Mouse (Mus musculus): ENCODE measurements around the gene Sept1.

The Sept1 gene

GRCm38 (mm10) chr7:127220440-127220839 is 12.5 kb downstream of the Sept1 start:
- in situ Hi-C loops (cut with MboI, MseI), result no loop called here

DNA sequence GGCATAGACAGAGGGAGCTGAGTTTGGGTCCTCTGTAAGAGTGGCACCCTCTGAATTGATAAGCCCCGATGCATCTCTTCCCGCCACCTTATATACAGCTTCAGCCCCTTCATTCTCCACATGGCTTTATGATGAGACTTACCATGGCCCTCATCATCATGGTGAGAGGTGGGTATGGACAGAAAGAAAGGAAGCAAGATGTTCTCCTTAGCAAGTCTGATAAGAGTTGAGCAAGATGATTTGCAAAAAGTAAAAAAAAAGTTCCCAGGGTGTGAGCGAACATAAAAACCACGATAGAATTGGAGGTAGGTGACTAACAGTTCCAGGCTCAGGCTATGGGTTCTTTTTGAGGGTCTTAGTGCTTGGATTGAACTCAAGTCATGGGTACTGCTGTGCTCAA is 14.3 kb downstream of the Sept1 start:
- in situ Hi-C loops (cut with MboI, MseI), result loop anchor here in 1 of 2 experiments (10.0 kb wide), 3 partner anchors 424 to 1734 kb away; partner anchors contain the start of genes Atxn2l, Fam57b and Ppp4c

GRCm38 (mm10) chr7:127217901-127218642 is 14.9 kb downstream of the Sept1 start:
- in situ Hi-C loops (cut with MboI, MseI), result loop anchor here in 1 of 2 experiments (10.0 kb wide), 3 partner anchors 423 to 1733 kb away; partner anchors contain the start of genes Atxn2l, Fam57b and Ppp4c

- in situ Hi-C loops (cut with MboI, MseI), result loop anchor here in 1 of 2 experiments (10.0 kb wide), 3 partner anchors 423 to 1733 kb away; partner anchors contain the start of genes Atxn2l, Fam57b and Ppp4c
Measured at GRCm38 (mm10) chr7:127217475-127217874, 15.5 kb downstream of the Sept1 start.

DNA sequence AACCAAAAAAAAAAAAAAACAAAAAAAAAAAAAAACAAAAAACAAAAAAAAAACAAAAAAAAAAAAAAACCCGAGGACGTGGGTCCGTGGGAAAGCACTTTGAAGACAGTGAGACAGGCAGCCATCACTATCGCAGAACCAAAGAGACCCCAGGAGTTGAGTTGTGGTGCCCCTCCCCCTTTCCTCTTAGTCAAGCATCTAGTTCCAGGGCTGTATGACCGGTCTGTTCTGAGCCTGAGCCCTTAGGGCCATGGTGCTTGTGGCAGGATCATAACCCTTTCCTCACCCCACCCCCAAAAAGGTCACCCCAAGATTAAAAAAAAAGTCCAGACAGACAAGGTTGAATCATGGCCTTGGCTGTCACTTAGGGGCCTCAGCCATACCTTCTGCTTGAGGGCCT is 16.6 kb downstream of the Sept1 start:
- in situ Hi-C loops (cut with MboI, MseI), result loop anchor here in 1 of 2 experiments (10.0 kb wide), 3 partner anchors 422 to 1732 kb away; partner anchors contain the start of genes Atxn2l, Fam57b and Ppp4c

DNA sequence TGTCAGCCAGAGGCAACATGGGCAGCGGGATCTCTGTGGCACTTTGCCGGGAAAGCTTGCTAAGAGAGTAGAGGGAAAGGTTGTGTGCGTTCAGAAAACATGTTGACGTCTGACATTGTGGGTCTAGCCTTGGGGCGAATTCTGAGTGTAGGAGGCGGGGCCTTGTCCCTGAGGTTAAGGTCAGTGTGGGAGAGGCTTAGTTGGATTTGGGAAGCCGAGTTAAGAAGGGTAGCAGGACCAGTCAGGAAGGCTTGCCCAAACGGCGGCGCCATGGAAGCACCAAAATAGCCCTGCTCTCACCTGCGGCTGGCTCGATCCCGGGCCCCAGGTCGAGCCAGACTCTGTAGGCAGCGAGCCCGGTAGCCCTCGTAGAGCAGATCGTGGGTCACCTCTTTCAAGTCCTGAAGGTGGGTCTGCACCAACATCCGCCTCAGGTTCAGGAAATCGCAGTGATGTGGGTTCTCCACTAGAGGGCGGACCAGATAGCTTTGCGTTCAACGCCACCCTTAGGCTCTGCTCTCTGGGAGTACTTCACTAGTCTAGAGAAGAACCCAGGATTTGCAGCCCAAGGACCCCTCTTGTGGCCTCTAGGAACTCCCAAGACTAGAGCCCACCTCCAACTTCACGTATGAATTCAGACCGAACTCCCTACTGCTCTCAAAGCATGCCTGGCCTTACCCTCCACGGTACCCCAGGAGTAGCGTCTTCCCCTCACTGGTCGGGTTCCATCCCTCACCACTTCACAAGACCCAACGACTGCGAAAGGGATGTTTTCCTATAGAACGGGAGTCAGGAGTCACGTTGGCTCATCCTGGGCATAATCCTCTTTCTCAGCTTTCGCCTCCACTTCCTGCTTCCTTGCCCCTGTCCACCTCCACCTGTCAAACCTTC is 17.7 kb downstream of the Sept1 start:
- in situ Hi-C loops (cut with MboI, MseI), result loop anchor here in 1 of 2 experiments (10.0 kb wide), 3 partner anchors 420 to 1730 kb away; partner anchors contain the start of genes Atxn2l, Fam57b and Ppp4c

DNA sequence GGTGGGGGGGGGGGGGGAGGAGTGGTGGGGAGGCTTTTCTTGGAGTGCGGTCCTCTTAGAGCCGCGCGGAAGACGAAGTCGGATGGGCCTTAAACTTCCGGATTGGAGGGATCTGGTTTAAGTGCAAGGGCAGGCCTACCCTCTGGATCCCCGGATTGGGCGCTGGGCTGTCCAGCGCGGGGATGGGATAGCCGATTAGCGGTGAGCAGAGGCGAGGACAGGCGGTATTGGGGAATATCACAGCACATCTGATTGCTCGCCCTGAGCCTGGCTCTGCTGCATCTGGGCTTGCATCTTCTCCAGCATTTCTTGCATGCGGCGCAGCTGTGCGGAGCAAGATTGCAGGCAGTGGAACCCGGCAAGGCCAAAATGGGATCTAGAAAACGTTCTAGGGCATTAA is 18.4 kb downstream of the Sept1 start:
- in situ Hi-C loops (cut with MboI, MseI), result loop anchor here in 1 of 2 experiments (10.0 kb wide), 3 partner anchors 420 to 1730 kb away; partner anchors contain the start of genes Atxn2l, Fam57b and Ppp4c

GRCm38 (mm10) chr7:127213930-127214329 is 19.0 kb downstream of the Sept1 start:
- in situ Hi-C loops (cut with MboI, MseI), result loop anchor here in 1 of 2 experiments (10.0 kb wide), 3 partner anchors 419 to 1729 kb away; partner anchors contain the start of genes Atxn2l, Fam57b and Ppp4c

- in situ Hi-C loops (cut with MboI, MseI), result loop anchor here in 1 of 2 experiments (10.0 kb wide), 3 partner anchors 419 to 1729 kb away; partner anchors contain the start of genes Atxn2l, Fam57b and Ppp4c
Measured at GRCm38 (mm10) chr7:127213485-127213884, 19.4 kb downstream of the Sept1 start.

DNA sequence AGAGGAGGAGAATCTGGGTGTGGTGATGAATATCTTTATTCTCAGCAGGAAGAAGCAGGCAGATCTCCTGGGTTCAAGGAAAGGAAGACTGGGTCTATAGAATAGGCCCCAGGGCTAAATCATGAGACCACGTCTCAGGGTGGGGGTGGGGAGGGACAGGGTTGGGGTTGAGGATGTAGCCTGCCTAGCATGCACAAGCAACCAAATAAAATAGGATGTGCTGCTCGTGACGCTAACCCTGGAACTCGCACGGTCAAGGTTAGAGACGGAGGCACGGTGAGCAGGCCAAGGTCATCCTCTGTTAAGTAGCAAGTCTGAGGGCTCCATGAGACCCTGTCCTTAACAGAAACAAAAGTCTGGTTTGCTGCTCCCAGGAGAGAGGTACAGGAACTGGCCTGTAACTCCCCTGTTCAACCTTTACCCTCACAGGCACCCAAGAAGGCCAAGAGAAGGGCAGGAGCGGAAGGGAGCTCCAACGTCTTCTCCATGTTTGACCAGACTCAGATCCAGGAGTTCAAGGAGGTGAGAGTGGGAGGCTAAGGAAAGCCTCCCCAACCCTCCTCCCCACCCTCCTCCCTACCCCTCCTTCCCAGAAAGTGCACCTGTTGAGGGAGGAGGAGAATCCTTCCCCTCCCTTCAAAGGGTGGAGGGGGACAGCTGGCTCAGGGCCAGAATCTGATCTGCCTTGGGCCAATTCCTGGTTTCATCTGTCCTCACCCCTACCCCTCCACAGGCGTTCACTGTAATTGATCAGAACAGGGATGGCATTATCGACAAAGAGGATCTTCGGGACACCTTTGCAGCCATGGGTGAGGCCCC is 20.3 kb downstream of the Sept1 start:
- in situ Hi-C loops (cut with MboI, MseI), result loop anchor here in 1 of 2 experiments (10.0 kb wide), 3 partner anchors 418 to 1728 kb away; partner anchors contain the start of genes Atxn2l, Fam57b and Ppp4c

DNA sequence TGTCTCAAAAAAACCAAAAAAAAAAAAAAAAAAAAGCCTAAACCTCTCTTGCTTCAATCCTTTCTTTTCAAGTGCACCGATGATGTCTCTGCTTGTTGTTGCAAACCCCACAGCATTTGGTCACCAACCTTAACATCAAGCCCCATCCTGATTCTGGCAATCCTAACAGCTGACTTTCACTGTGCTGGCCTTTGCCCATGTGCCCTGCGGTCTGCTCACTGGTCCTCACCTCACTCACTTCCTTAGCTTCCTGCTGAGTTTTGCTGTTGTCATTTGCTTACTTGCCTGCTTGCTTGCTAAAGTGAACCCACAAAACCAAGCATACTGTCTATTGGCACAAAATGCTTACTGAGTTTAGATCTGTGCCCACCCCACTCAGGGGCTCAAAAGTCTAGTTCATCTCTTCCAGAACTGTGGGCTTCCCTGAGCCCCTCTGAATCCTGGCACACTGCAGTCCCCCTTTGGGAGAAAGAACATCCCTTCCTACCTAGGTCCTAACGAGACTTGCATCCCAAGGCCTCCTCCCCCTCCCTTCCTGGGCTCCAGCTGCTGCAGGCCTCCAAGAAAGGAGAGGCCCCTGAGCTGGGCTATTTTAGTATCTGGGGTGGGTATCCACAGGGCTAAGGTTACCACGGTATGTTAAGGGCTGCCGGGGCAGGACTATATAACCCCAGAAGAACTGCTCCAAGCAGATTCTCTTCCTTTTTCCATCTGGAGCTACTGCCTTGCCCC is 21.8 kb downstream of the Sept1 start:
- in situ Hi-C loops (cut with MboI, MseI), result loop anchor here in 1 of 2 experiments (10.0 kb wide), 3 partner anchors 416 to 1726 kb away; partner anchors contain the start of genes Atxn2l, Fam57b and Ppp4c

GRCm38 (mm10) chr7:127210266-127210665 is 22.7 kb downstream of the Sept1 start:
- in situ Hi-C loops (cut with MboI, MseI), result loop anchor here in 1 of 2 experiments (10.0 kb wide), 3 partner anchors 415 to 1725 kb away; partner anchors contain the start of genes Atxn2l, Fam57b and Ppp4c

DNA sequence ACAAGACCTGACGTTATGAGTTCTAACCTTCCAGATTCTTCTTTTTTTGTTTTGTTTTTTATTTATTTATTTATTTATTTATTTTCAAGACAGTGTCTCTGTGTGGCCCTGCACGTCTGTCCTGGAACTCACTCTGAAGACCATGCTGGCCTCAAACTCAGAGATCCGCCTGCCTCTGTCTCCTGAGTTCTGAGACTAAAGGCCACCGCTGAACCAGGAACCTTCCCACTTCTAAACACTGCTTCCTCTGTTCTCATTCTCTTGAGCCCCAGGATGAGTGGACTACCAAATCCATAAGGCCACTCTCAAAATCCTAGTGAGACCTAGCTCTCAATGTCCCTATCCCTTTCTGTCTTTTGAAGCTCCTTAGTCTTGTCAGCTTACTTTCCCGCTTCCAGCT is 23.1 kb downstream of the Sept1 start:
- in situ Hi-C loops (cut with MboI, MseI), result loop anchor here in 1 of 2 experiments (10.0 kb wide), 3 partner anchors 415 to 1725 kb away; partner anchors contain the start of genes Atxn2l, Fam57b and Ppp4c

GRCm38 (mm10) chr7:127208553-127209438 is 24.1 kb downstream of the Sept1 start, which contains the start of gene Mylpf:
Gene Mylpf, plus strand, starts transcription at chr7:127208890.
- in situ Hi-C loops (cut with MboI, MseI), result no loop called here

GRCm38 (mm10) chr7:127208295-127208552 is 24.7 kb downstream of the Sept1 start, which contains the start of gene Tbc1d10b:
Gene Tbc1d10b, minus strand, starts transcription at chr7:127208468.
- in situ Hi-C loops (cut with MboI, MseI), result no loop called here

GRCm38 (mm10) chr7:127207374-127208294 is 25.3 kb downstream of the Sept1 start:
- in situ Hi-C loops (cut with MboI, MseI), result no loop called here

GRCm38 (mm10) chr7:127206606-127207005 is 26.3 kb downstream of the Sept1 start:
- in situ Hi-C loops (cut with MboI, MseI), result no loop called here
